17 mouse cellular contexts compared by ENCODE assay signal in the genomic region with DNA sequence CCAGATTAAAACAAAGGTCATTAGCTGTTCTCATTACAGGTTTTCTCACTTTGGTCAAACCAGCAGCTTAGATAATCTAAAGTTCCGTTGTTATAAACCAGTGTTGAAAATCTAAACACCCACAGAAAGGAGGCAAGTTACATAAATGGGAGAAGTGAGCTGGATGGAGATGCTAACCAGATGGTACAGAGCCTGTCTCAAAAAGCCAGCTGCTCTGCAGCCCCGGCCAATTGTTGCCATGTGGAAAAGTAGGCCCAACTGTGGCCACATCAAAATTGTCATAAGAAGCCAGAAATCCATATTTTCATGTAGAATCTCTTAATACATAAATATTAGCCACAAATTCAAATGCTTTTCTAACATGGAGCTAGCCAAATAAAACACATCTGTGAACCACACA.
DNase-seq lines count a peak whose midpoint lies in the region; ATAC-seq and TF ChIP-seq lines count a peak whose summit lies in the region.
"Had no signal": no experiment of that assay in that cellular context is flagged by ENCODE, and none has a peak within 500 bp of the region (broad histone marks: within the 10 kb centered on the region; RNA-seq: fewer than 3 reads in every experiment).

No protein-coding gene starts in this region.

- DNase-seq in cerebellum, postnatal 10 days, result peak; percentile 71 to 77
- DNase-seq in cerebellum, postnatal 25 days, result no peak
- peak; percentile 3 for DNase-seq in limb, embryonic 14.5 days (ENCODE audit: low spot score)
- DNase-seq in limb, embryonic 10.5 days (ENCODE audit: low spot score), result no peak
- DNase-seq in layer of hippocampus, postnatal 25 days (ENCODE audit: extremely low spot score in 1 of 2, low spot score in 1 of 2), result peak; percentile 17 to 20
- DNase-seq in right cerebral cortex, postnatal 25 days, result peak; percentile 38
- no peak for DNase-seq in retina, postnatal 1 day
- no peak for DNase-seq in retina, embryonic 14.5 days (ENCODE audit: low spot score)
- DNase-seq: adrenal gland, postnatal 36 days; cerebellum, adult 8-10 months; thymus, adult 2 months had no signal

- H3K4me1 ChIP-seq in limb, embryonic 14.5 days (ENCODE audit: control insufficient read depth, insufficient read depth, low read length), result no peaks in the 10 kb centered on the region
- H3K4me1 ChIP-seq in limb, embryonic 10.5 days, result no peaks in the 10 kb centered on the region
- H3K4me1 ChIP-seq: embryonic facial prominence, embryonic 15.5 days; heart, embryonic 15.5 days; hindbrain, embryonic 15.5 days; kidney, embryonic 15.5 days had no signal

- H3K36me3 ChIP-seq in limb, embryonic 14.5 days (ENCODE audit: control insufficient read depth, insufficient read depth, low read length), result no peaks in the 10 kb centered on the region
- no peaks in the 10 kb centered on the region for H3K36me3 ChIP-seq in limb, embryonic 10.5 days
- H3K36me3 ChIP-seq: embryonic facial prominence, embryonic 15.5 days; heart, embryonic 15.5 days; hindbrain, embryonic 15.5 days; kidney, embryonic 15.5 days; limb, embryonic 15.5 days had no signal

- H3K9me3 ChIP-seq in limb, embryonic 14.5 days (ENCODE audit: control insufficient read depth, low read length), result no peaks in the 10 kb centered on the region
- no peaks in the 10 kb centered on the region for H3K9me3 ChIP-seq in limb, embryonic 10.5 days (replicated peaks)
- H3K9me3 ChIP-seq: embryonic facial prominence, embryonic 15.5 days; heart, embryonic 15.5 days; hindbrain, embryonic 15.5 days; kidney, embryonic 15.5 days; limb, embryonic 15.5 days had no signal

- ATAC-seq in limb, embryonic 14.5 days (ENCODE audit: low FRiP score, low read depth), result no peak
- ATAC-seq: midbrain, embryonic 16.5 days had no signal

- WGBS in limb, embryonic 14.5 days, result 71% methylated on average over 2 of the region's 2 CpGs
- 82% methylated on average over 2 of the region's 2 CpGs for WGBS in limb, embryonic 10.5 days

- no peak overlapping the region for H3K4me3 ChIP-seq in limb, embryonic 14.5 days (replicated peaks; ENCODE audit: low read length)
- no peak overlapping the region for H3K4me3 ChIP-seq in limb, embryonic 10.5 days
- H3K4me3 ChIP-seq: embryonic facial prominence, embryonic 15.5 days; heart, embryonic 15.5 days; hindbrain, embryonic 15.5 days; kidney, embryonic 15.5 days; limb, embryonic 15.5 days had no signal

- H3K9ac ChIP-seq in limb, embryonic 14.5 days (ENCODE audit: low read depth, low read length, severe bottlenecking), result no peak overlapping the region
- H3K9ac ChIP-seq: embryonic facial prominence, embryonic 15.5 days; heart, embryonic 15.5 days; hindbrain, embryonic 15.5 days; kidney, embryonic 15.5 days; limb, embryonic 15.5 days had no signal

- no peaks in the 10 kb centered on the region for H3K27me3 ChIP-seq in limb, embryonic 14.5 days (ENCODE audit: control insufficient read depth, insufficient read depth, low read length)
- H3K27me3 ChIP-seq in limb, embryonic 10.5 days (ENCODE audit: low read depth, poor library complexity, severe bottlenecking), result no peaks in the 10 kb centered on the region
- H3K27me3 ChIP-seq: embryonic facial prominence, embryonic 15.5 days; heart, embryonic 15.5 days; hindbrain, embryonic 15.5 days; kidney, embryonic 15.5 days; limb, embryonic 15.5 days had no signal

- TF ChIP-seq POLR2A in limb, embryonic 14.5 days (IDR thresholded peaks at IDR 0.05; ENCODE audit: borderline replicate concordance, extremely low read depth, insufficient read depth, insufficient read length), result no peak

- H3K4me2 ChIP-seq in limb, embryonic 14.5 days (replicated peaks; ENCODE audit: low read depth, low read length, severe bottlenecking), result no peak overlapping the region
- H3K4me2 ChIP-seq: embryonic facial prominence, embryonic 15.5 days; heart, embryonic 15.5 days; hindbrain, embryonic 15.5 days; kidney, embryonic 15.5 days; limb, embryonic 15.5 days had no signal

- H3K27ac ChIP-seq in limb, embryonic 14.5 days (replicated peaks; ENCODE audit: low read depth, low read length), result no peak overlapping the region
- no peak overlapping the region for H3K27ac ChIP-seq in limb, embryonic 10.5 days
- H3K27ac ChIP-seq: embryonic facial prominence, embryonic 15.5 days; heart, embryonic 15.5 days; hindbrain, embryonic 15.5 days; kidney, embryonic 15.5 days; limb, embryonic 15.5 days had no signal

Comparison
In these comparisons a context has a peak if more than half of its experiments do, and no peak if none do; other contexts are left out.
1. DNase-seq: peak in cerebellum, postnatal 10 days (2 of 2), limb, embryonic 14.5 days (single experiment), layer of hippocampus, postnatal 25 days (2 of 2) and right cerebral cortex, postnatal 25 days (single experiment); none in cerebellum, postnatal 25 days (0 of 2), limb, embryonic 10.5 days (single experiment), retina, postnatal 1 day (single experiment) and retina, embryonic 14.5 days (single experiment).